Mouse (Mus musculus) liver, postnatal 0 days (tissue): ENCODE measurements around the gene Abl1.

ENCODE experiments used
- CTCF ChIP-seq: sonication (generic); IDR thresholded peaks from 2 replicates; pipeline ENCODE4 v1.5.1; 2016; ENCODE audit warnings: antibody characterized with exemption, low read depth
- EP300 ChIP-seq: IDR thresholded peaks from 2 replicates; pipeline ENCODE4 v1.6.1; 2016; ENCODE audit warnings: antibody characterized with exemption, low read depth, mild to moderate bottlenecking

DNA sequence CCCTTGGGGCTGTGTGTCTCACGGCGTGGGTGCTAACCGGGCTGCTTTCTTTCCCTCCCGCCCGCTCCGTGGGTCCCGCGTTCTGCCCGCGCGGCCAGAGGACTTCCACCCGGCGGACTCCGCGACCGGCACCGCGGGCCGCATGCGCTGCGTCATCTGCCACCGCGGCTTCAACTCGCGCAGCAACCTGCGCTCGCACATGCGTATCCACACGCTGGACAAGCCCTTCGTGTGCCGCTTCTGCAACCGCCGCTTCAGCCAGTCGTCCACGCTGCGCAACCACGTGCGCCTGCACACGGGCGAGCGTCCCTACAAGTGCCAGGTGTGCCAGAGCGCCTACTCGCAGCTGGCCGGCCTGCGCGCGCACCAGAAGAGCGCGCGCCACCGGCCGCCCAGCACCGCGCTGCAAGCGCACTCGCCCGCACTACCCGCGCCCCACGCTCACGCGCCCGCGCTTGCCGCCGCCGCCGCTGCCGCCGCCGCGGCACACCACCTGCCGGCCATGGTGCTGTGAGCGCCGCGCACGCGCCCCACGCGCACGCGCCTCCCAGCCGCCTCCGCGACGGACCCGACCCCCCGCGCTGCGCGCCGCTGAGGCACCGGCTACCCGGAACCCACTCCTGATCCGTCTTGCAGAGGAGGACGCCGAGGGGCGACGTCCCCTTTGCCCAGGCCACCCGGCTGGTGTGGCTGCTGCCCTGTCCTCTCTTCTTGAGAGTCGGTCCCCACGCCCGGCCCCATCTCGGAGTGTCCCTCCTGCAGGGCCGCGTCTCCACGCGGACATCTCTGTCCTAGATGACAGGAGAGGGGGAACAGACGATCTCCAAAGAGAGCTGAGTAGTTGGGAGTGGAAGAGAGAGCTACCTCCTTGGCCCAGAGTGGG is 34.0 kb upstream of the Abl1 start:
- TF ChIP-seq CTCF (no peak), EP300 (no peak)
